Mouse (Mus musculus) ovary, postnatal 10 days (tissue): ENCODE results near the gene Colca2.

Source experiments
- DNase-seq: peaks from one replicate; pipeline ENCODE4 v3.0.0; 2022; ENCODE audit warnings: low spot score

Colca2 gene

GRCm38 (mm10) chr9:51272102-51272501 is 6.3 kb downstream of the Colca2 start:
- no peak for DNase-seq

- DNase-seq, result no peak
Observed at GRCm38 (mm10) chr9:51271073-51271472, 7.3 kb downstream of the Colca2 start.

GRCm38 (mm10) chr9:51268852-51269251 is 9.5 kb downstream of the Colca2 start:
- DNase-seq, result no peak

- DNase-seq, result no peak
Observed at GRCm38 (mm10) chr9:51258426-51258825, 19.9 kb downstream of the Colca2 start.

GRCm38 (mm10) chr9:51256780-51257502 is 21.4 kb downstream of the Colca2 start:
- no peak for DNase-seq

- DNase-seq, result no peak
Observed at GRCm38 (mm10) chr9:51238741-51239385, 39.5 kb downstream of the Colca2 start.

- DNase-seq, result no peak
Observed at GRCm38 (mm10) chr9:51232163-51232562, 46.2 kb downstream of the Colca2 start.

- DNase-seq, result no peak
Observed at GRCm38 (mm10) chr9:51230701-51231389, 47.5 kb downstream of the Colca2 start.

- DNase-seq, result no peak
Observed at GRCm38 (mm10) chr9:51225636-51226166, 52.7 kb downstream of the Colca2 start.
